Mouse (Mus musculus): Measurements from ENCODE around the gene Slc38a6. TPM values are rescaled to one million over a fixed set of nuclear protein-coding genes. Genes with fewer than 3 reads are reported as not detected.
A peak's percentile ranks its signal among the peaks of the same experiment; 100 is the strongest.

Gene Slc38a6
- total RNA-seq, 2 experiments from 2014 or later: 3.8 to 9.0 TPM

- ATAC-seq (replicated peaks; ENCODE audit: poor library complexity): no peak
Observed at GRCm38 (mm10) chr12:73354521-73354920, 67.9 kb downstream of the Slc38a6 start.

- no peak for ATAC-seq (replicated peaks; ENCODE audit: poor library complexity)
Observed at GRCm38 (mm10) chr12:73355084-73355775, 68.7 kb downstream of the Slc38a6 start.

GRCm38 (mm10) chr12:73356696-73357095 lies 70.1 kb downstream of the Slc38a6 start:
- no peak for ATAC-seq (replicated peaks; ENCODE audit: poor library complexity)

- no peak for ATAC-seq (replicated peaks; ENCODE audit: poor library complexity)
Observed at GRCm38 (mm10) chr12:73357311-73357710, 70.7 kb downstream of the Slc38a6 start.

- no peak for ATAC-seq (replicated peaks; ENCODE audit: poor library complexity)
Observed at GRCm38 (mm10) chr12:73357736-73358135, 71.2 kb downstream of the Slc38a6 start.

- no peak for ATAC-seq (replicated peaks; ENCODE audit: poor library complexity)
Observed at GRCm38 (mm10) chr12:73358640-73359039, 72.1 kb downstream of the Slc38a6 start.

- ATAC-seq (replicated peaks; ENCODE audit: poor library complexity): peak; percentile 96
Observed at GRCm38 (mm10) chr12:73359520-73359919, 72.9 kb downstream of the Slc38a6 start.

- ATAC-seq (replicated peaks; ENCODE audit: poor library complexity): no peak
Observed at GRCm38 (mm10) chr12:73361201-73361600, 74.6 kb downstream of the Slc38a6 start.

GRCm38 (mm10) chr12:73363401-73363800 lies 76.8 kb downstream of the Slc38a6 start:
- no peak for ATAC-seq (replicated peaks; ENCODE audit: poor library complexity)

GRCm38 (mm10) chr12:73363956-73364355 lies 77.4 kb downstream of the Slc38a6 start:
- no peak for ATAC-seq (replicated peaks; ENCODE audit: poor library complexity)

GRCm38 (mm10) chr12:73366581-73366980 lies 80.0 kb downstream of the Slc38a6 start:
- ATAC-seq (replicated peaks; ENCODE audit: poor library complexity): no peak

- ATAC-seq (replicated peaks; ENCODE audit: poor library complexity): no peak
Observed at GRCm38 (mm10) chr12:73367460-73368079, 81.0 kb downstream of the Slc38a6 start.

- ATAC-seq (replicated peaks; ENCODE audit: poor library complexity): no peak
Observed at GRCm38 (mm10) chr12:73368868-73369608, 82.5 kb downstream of the Slc38a6 start.

GRCm38 (mm10) chr12:73370367-73370944 lies 83.9 kb downstream of the Slc38a6 start:
- ATAC-seq (replicated peaks; ENCODE audit: poor library complexity): peak; percentile 69

GRCm38 (mm10) chr12:73371132-73371531 lies 84.6 kb downstream of the Slc38a6 start:
- no peak for ATAC-seq (replicated peaks; ENCODE audit: poor library complexity)

GRCm38 (mm10) chr12:73378026-73378425 lies 91.4 kb downstream of the Slc38a6 start:
- ATAC-seq (replicated peaks; ENCODE audit: poor library complexity): no peak

- ATAC-seq (replicated peaks; ENCODE audit: poor library complexity): no peak
Observed at GRCm38 (mm10) chr12:73378724-73379355, 92.3 kb downstream of the Slc38a6 start.

- ATAC-seq (replicated peaks; ENCODE audit: poor library complexity): no peak
Observed at GRCm38 (mm10) chr12:73380686-73381360, 94.2 kb downstream of the Slc38a6 start.

GRCm38 (mm10) chr12:73381452-73381851 lies 94.9 kb downstream of the Slc38a6 start:
- no peak for ATAC-seq (replicated peaks; ENCODE audit: poor library complexity)

Data from megakaryocyte progenitor cell, adult 5-6 weeks (primary cell).